Mouse (Mus musculus) liver, embryonic 14 days (tissue): Measurements from ENCODE around the gene Nadk2. TPM values are rescaled to one million over a fixed set of nuclear protein-coding genes. Genes with fewer than 3 reads are reported as not detected.

Source experiments
- polyA plus RNA-seq: library from polyadenylated mRNA; depleted of rRNA; stranded (reverse); fragments of >200 nt; gene quantifications from 2 replicates; pipeline ENCODE4 v1.2.3, GENCODE M21; 2012; rRNA removed

The Nadk2 gene
- polyA plus RNA-seq: 102 TPM in 2 replicates

GRCm38 (mm10) chr15:9070912-9071555 lies at the start of gene Nadk2:
Nadk2 (plus strand) TSS chr15:9071260.

GRCm38 (mm10) chr15:9140252-9140680 lies 69.2 kb downstream of the Nadk2 start, which contains the start of gene Lmbrd2:
Lmbrd2 (plus strand) TSS chr15:9140550.

GRCm38 (mm10) chr15:9155325-9155724 lies 84.3 kb downstream of the Nadk2 start, which contains the start of gene Skp2:
Skp2 (minus strand) TSS chr15:9155425.

Other genes starting within 250 kb of the Nadk2 start
- 0.23 and 0.36 TPM in 2 replicates for gene Ranbp3l, start 103.3 kb upstream of the Nadk2 start, polyA plus RNA-seq
- 3.4 and 4.0 TPM in 2 replicates for gene Lmbrd2, start 69.3 kb downstream of the Nadk2 start, polyA plus RNA-seq
- gene Skp2, start 84.2 kb downstream of the Nadk2 start, polyA plus RNA-seq: 6.7 and 11.9 TPM in 2 replicates
- gene Ugt3a1, start 205.6 kb downstream of the Nadk2 start, polyA plus RNA-seq: 0.82 and 0.98 TPM in 2 replicates